Mouse (Mus musculus) yolk sac, embryonic 10.5 days (tissue): ENCODE data around the gene Spint5.
"Not testable (repeated sequence)": the region's sequence is repeated elsewhere in the genome, so short reads cannot be mapped to it uniquely, and the experiment has no call there.

Source experiments
- DNase-seq: peaks from one replicate; pipeline ENCODE4 v3.0.0-alpha.2; 2017; ENCODE audit warnings: low spot score

Gene Spint5

GRCm38 (mm10) chr2:164715005-164715404, at the start of gene Spint5:
Gene Spint5, plus strand, starts transcription at chr2:164715305.
- no peak for DNase-seq

- DNase-seq, result no peak
Measured at GRCm38 (mm10) chr2:164670261-164670660, 44.8 kb upstream of the Spint5 start.

- DNase-seq, result no peak
Measured at GRCm38 (mm10) chr2:164670938-164671337, 44.2 kb upstream of the Spint5 start.

GRCm38 (mm10) chr2:164673987-164674386, 41.1 kb upstream of the Spint5 start, which contains the start of gene Wfdc11:
Gene Wfdc11, minus strand, starts transcription at chr2:164674087.
- DNase-seq, result no peak

GRCm38 (mm10) chr2:164676103-164676502, 39.0 kb upstream of the Spint5 start:
- DNase-seq, result no peak

GRCm38 (mm10) chr2:164676916-164677685, 38.0 kb upstream of the Spint5 start:
- no peak for DNase-seq

- DNase-seq, result peak; percentile 80
Measured at GRCm38 (mm10) chr2:164678848-164679625, 36.1 kb upstream of the Spint5 start.

- DNase-seq, result no peak
Measured at GRCm38 (mm10) chr2:164679906-164680305, 35.2 kb upstream of the Spint5 start.

- DNase-seq, result no peak
Measured at GRCm38 (mm10) chr2:164684807-164685206, 30.3 kb upstream of the Spint5 start, which contains the start of gene Wfdc13. Gene Wfdc13, plus strand, starts transcription at chr2:164685107.

- DNase-seq, result no peak
Measured at GRCm38 (mm10) chr2:164698201-164698600, 16.9 kb upstream of the Spint5 start, which contains the start of gene Spint4. Gene Spint4, plus strand, starts transcription at chr2:164698501.

- no peak for DNase-seq
Measured at GRCm38 (mm10) chr2:164700959-164701358, 14.1 kb upstream of the Spint5 start.

- DNase-seq, result no peak
Measured at GRCm38 (mm10) chr2:164701761-164702160, 13.3 kb upstream of the Spint5 start.

GRCm38 (mm10) chr2:164704235-164704634, 10.9 kb upstream of the Spint5 start:
- no peak for DNase-seq

- DNase-seq, result peak; percentile 16
Measured at GRCm38 (mm10) chr2:164705328-164705727, 9.8 kb upstream of the Spint5 start.

GRCm38 (mm10) chr2:164705991-164706390, 9.1 kb upstream of the Spint5 start:
- no peak for DNase-seq

- not testable (repeated sequence) for DNase-seq
Measured at GRCm38 (mm10) chr2:164716194-164716786, 1.2 kb downstream of the Spint5 start.

- no peak for DNase-seq
Measured at GRCm38 (mm10) chr2:164723276-164723675, 8.2 kb downstream of the Spint5 start.

- DNase-seq, result peak; percentile 60
Measured at GRCm38 (mm10) chr2:164725895-164726619, 11.0 kb downstream of the Spint5 start.

GRCm38 (mm10) chr2:164731719-164732118, 16.6 kb downstream of the Spint5 start:
- DNase-seq, result no peak

GRCm38 (mm10) chr2:164733259-164733658, 18.2 kb downstream of the Spint5 start:
- peak; percentile 47 for DNase-seq

- DNase-seq, result no peak
Measured at GRCm38 (mm10) chr2:164734839-164735238, 19.7 kb downstream of the Spint5 start.

- DNase-seq, result no peak
Measured at GRCm38 (mm10) chr2:164735446-164735845, 20.3 kb downstream of the Spint5 start.
